Mouse (Mus musculus) lung, embryonic 14.5 days (tissue): ENCODE measurements around the gene Syngr4. TPM values are rescaled to one million over a fixed set of nuclear protein-coding genes. Genes with fewer than 3 reads are reported as not detected.
A peak's percentile ranks its signal among the peaks of the same experiment; 100 is the strongest.

Source experiments
- ATAC-seq: fragments of 200-750 bp; cut with Nextera tagmentation; 2 replicates; pipeline ENCODE4 v1.8.0; 2017; ENCODE audit warnings: mild to moderate bottlenecking, moderate TSS enrichment, moderate library complexity; ENCODE audit not compliant: insufficient read depth
- DNase-seq: peaks from one replicate; pipeline ENCODE4 v3.0.0-alpha.2; 2015
- H3K27ac ChIP-seq: fragments of 300-500 bp; sonication (generic); 2 replicates; pipeline ENCODE4 v1.5.1; 2014; ENCODE audit warnings: low read depth, mild to moderate bottlenecking, moderate library complexity
- H3K27me3 ChIP-seq: fragments of 300-500 bp; sonication (generic); 2 replicates; pipeline ENCODE4 v1.6.1; 2014; ENCODE audit warnings: low read length, control low read depth; ENCODE audit not compliant: insufficient read depth
- H3K36me3 ChIP-seq: fragments of 300-500 bp; sonication (generic); 2 replicates; pipeline ENCODE4 v1.6.1; 2014; ENCODE audit warnings: control low read depth; ENCODE audit not compliant: insufficient read depth
- H3K4me1 ChIP-seq: fragments of 300-500 bp; sonication (generic); 2 replicates; pipeline ENCODE4 v1.6.1; 2014; ENCODE audit warnings: antibody characterized with exemption, control low read depth; ENCODE audit not compliant: insufficient read depth
- H3K4me2 ChIP-seq: fragments of 300-500 bp; sonication (generic); 2 replicates; pipeline ENCODE4 v1.6.1; 2014; ENCODE audit warnings: mild to moderate bottlenecking
- H3K4me3 ChIP-seq: fragments of 300-500 bp; sonication (generic); 2 replicates; pipeline ENCODE4 v1.5.1; 2014; ENCODE audit warnings: low read depth, low read length
- H3K9ac ChIP-seq: fragments of 300-500 bp; sonication (generic); 2 replicates; pipeline ENCODE4 v1.6.1; 2014
- H3K9me3 ChIP-seq: fragments of 300-500 bp; sonication (generic); 2 replicates; pipeline ENCODE4 v1.6.1; 2016; ENCODE audit warnings: low read depth, low read length, control low read depth
- CTCF ChIP-seq: IDR thresholded peaks from 2 replicates; pipeline ENCODE4 v1.5.1; 2016; ENCODE audit warnings: antibody characterized with exemption, low read depth
- WGBS: fragments of 180-500 bp; shearing (Covaris S2); extraction: QIAGEN DNeasy Blood & Tissue Kit; methylation state at CpG from one replicate; pipeline ENCODE4 v1.1.7; 2014; 5-methylcytosine and 5-hydroxymethylcytosine counted together
- polyA plus RNA-seq: library from polyadenylated mRNA; unstranded; fragments of >200 nt; fragmentation: Nextera tagmentation; extraction: Ambion mirVana; gene quantifications from 2 replicates; pipeline ENCODE4 v1.2.1, GENCODE M21; 2014

Gene Syngr4
- polyA plus RNA-seq, 1 experiment from 2014 or later: 1.0 TPM

GRCm38 (mm10) chr7:45876895-45877294 is 19.6 kb downstream of the Syngr4 start:
- Histone ChIP-seq H3K36me3 (peaks cover 77% of the 10 kb centered on the region), H3K4me3 (no peak overlapping the region), H3K9me3 (no peaks in the 10 kb centered on the region), H3K4me2 (no peak overlapping the region), H3K27ac (no peak overlapping the region), H3K9ac (no peak overlapping the region), H3K27me3 (no peaks in the 10 kb centered on the region), H3K4me1 (peaks cover 12% of the 10 kb centered on the region; the same call in 1 of the 2 replicates)
- 93% methylated on average over 7 of the region's 7 CpGs for WGBS
- DNase-seq: no peak
- TF ChIP-seq CTCF: no peak
- ATAC-seq: no peak

DNA sequence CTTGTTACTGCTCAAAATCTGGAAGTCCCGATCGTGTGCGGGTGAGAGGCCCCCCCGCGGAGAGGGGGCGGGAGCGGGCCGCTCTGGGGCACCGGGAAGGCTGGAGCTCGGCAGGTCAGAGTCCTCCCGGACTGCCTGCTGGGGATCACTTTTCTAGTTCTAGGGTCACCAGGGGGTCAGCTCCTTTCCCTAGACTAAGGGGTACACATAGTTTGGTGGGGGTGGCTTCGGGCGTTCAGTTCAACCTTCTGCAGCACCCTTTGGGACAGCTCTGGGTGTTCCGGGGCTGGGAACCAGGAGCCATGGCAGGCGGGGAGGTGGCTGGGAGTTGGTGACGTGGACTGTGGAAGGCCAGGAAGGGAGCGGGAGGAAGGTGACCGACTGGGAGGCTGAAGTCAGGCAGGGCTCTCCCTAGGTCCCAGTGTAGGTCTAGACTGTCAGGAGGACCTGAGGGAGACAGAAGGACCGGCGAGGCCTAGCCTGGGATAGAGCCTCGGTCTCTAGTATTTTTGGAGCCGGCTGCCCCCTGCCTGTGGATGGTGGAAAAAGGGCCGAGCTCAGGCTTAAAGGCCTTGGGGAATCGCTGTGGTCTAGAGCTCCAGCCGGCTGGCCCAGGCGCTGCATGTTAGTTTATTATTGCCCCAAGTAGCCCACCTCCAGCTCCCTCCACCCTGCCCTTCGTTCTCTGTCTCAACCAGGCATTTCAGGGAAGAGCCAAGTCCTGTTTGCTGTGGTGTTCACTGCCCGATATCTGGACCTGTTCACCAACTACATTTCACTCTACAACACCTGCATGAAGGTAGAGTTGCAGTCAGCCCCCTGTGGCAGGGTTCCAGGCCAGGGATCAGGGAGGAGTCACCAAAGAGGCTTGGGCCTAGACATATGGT is 23.2 kb downstream of the Syngr4 start:
- Histone ChIP-seq H3K4me3 (peak overlapping the region; percentile 95), H3K9ac (peak overlapping the region; percentile 96), H3K9me3 (no peaks in the 10 kb centered on the region), H3K27me3 (peaks cover 32% of the 10 kb centered on the region), H3K4me1 (peaks cover 12% of the 10 kb centered on the region; the same call in 1 of the 2 replicates), H3K4me2 (peak overlapping the region; percentile 95), H3K36me3 (peaks cover 43% of the 10 kb centered on the region), H3K27ac (peak overlapping the region; percentile 91)
- WGBS: 1% methylated on average over 28 of the region's 28 CpGs
- DNase-seq (peak; percentile 70), ATAC-seq (peak; percentile 53)
- peak; percentile 59 for TF ChIP-seq CTCF

- under 1% methylated on average over 18 of the region's 18 CpGs for WGBS
- peaks cover 12% of the 10 kb centered on the region; the same call in 1 of the 2 replicates for H3K4me1 ChIP-seq
- H3K36me3 ChIP-seq: peaks cover 39% of the 10 kb centered on the region
- peak within 1 kb of the TSS; percentile 96 for H3K9ac ChIP-seq
- TF ChIP-seq CTCF: peak; percentile 92
- ATAC-seq (peak; percentile 78), DNase-seq (peak; percentile 97)
- peak within 1 kb of the TSS; percentile 95 for H3K4me3 ChIP-seq
- H3K27ac ChIP-seq: peak within 1 kb of the TSS; percentile 91
- no peaks in the 10 kb centered on the region for H3K9me3 ChIP-seq
- peaks cover 38% of the 10 kb centered on the region for H3K27me3 ChIP-seq
- H3K4me2 ChIP-seq: peak within 1 kb of the TSS; percentile 95
Measured at GRCm38 (mm10) chr7:45872624-45873023, 23.9 kb downstream of the Syngr4 start, which contains the start of gene Kdelr1. Kdelr1 (plus strand) TSS chr7:45872772.

- no peak overlapping the region for H3K27ac ChIP-seq
- peak overlapping the region; percentile 59 for H3K4me2 ChIP-seq
- peaks cover 45% of the 10 kb centered on the region for H3K27me3 ChIP-seq
- DNase-seq: no peak
- H3K36me3 ChIP-seq: peaks cover 18% of the 10 kb centered on the region
- H3K9ac ChIP-seq: peak overlapping the region; percentile 13; the same call in 1 of the 2 replicates
- H3K4me3 ChIP-seq: peak overlapping the region; percentile 27
- WGBS: 2% methylated on average over 30 of the region's 30 CpGs
- H3K4me1 ChIP-seq: peaks cover 15% of the 10 kb centered on the region; the same call in 1 of the 2 replicates
- no peaks in the 10 kb centered on the region for H3K9me3 ChIP-seq
- no peak for TF ChIP-seq CTCF
- no peak for ATAC-seq
Measured at GRCm38 (mm10) chr7:45870282-45871058, 26.0 kb downstream of the Syngr4 start.

DNA sequence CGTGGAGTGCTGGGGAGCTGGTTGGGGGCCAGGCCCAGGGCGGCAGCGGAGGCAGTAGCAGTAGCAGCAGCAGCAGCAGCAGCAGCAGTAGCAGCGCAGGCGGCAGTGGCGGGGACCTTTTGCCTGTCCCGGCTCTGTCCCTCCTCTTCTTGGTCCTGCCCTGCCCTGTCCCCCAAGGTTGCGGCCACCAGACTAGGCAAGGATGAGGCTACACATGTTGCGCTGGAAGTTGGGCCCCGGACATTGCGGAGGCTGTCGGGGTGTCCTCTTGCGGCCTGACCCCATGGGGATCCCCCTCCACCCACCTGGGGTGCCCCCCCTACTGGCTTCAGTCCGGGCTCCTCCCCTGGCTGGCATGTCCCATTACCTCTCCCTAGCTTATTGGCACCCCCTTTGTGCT is 26.7 kb downstream of the Syngr4 start:
- no peak for TF ChIP-seq CTCF
- Histone ChIP-seq H3K27ac (no peak overlapping the region), H3K9ac (no peak overlapping the region; the same call in 1 of the 2 replicates), H3K4me3 (peak overlapping the region; percentile 27; the same call in 1 of the 2 replicates), H3K4me1 (peaks cover 15% of the 10 kb centered on the region; the same call in 1 of the 2 replicates), H3K27me3 (peaks cover 45% of the 10 kb centered on the region), H3K36me3 (peaks cover 12% of the 10 kb centered on the region), H3K4me2 (peak overlapping the region; percentile 59), H3K9me3 (no peaks in the 10 kb centered on the region)
- 4% methylated on average over 14 of the region's 14 CpGs for WGBS
- no peak for ATAC-seq
- peak; percentile 37 for DNase-seq

- no peak for ATAC-seq
- 21% methylated on average over 8 of the region's 8 CpGs for WGBS
- Histone ChIP-seq H3K4me3 (peak overlapping the region; percentile 27; the same call in 1 of the 2 replicates), H3K4me2 (peak overlapping the region; percentile 59), H3K27me3 (peaks cover 45% of the 10 kb centered on the region), H3K9me3 (no peaks in the 10 kb centered on the region), H3K4me1 (peaks cover 9% of the 10 kb centered on the region; the same call in 1 of the 2 replicates), H3K36me3 (peaks cover 6% of the 10 kb centered on the region), H3K27ac (no peak overlapping the region), H3K9ac (no peak overlapping the region; the same call in 1 of the 2 replicates)
- no peak for DNase-seq
- no peak for TF ChIP-seq CTCF
Measured at GRCm38 (mm10) chr7:45869107-45869670, 27.3 kb downstream of the Syngr4 start.
